Comparison of ENCODE assay signal across 16 mouse cellular contexts in the genomic region with DNA sequence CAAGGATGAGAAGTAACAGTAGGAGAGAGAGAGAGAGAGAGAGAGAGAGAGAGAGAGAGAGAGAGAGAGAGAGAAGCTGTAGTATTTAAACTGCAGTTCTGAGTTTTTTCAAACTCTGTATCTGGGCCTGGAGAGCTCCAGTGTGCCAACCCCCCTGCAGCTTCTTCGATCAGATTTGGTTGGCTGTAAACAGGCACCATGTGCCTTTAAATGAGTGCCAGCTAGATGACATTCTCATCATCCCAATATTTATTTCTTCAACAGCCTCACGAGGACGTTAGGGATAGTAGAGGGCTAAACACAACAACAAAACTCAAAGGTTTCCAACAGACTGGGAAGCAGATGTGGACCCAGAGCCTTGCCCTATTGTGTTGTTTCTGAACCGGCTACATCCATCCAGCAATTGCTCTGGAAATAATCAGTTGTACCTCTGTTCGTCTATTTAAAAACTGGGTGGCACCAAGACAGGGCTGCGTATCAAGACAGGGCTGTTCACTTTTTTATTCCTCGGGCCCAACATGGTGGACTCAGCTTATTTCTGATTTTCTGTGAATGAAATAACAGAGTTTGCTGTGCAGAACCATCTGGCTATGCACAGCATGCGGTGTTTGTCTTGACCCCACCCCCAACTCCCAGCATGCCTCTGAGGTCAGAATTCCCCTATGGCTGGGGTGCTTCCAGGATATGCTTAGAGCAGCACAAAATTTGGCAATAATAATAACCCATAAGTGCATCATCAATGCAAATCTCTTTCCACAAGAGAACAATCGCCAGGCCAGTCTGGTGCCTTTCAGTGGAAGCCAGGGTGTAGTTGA. TPM values are rescaled to one million over a fixed set of nuclear protein-coding genes. Genes with fewer than 3 reads are reported as not detected.
DNase-seq lines count a peak whose midpoint lies in the region; ATAC-seq lines count a peak whose summit lies in the region.
"Had no signal": no experiment of that assay in that cellular context is flagged by ENCODE, and none has a peak within 500 bp of the region (broad histone marks: within the 10 kb centered on the region; RNA-seq: fewer than 3 reads in every experiment).

No protein-coding gene starts in this region.

- H3K9me3 ChIP-seq in midbrain, embryonic 11.5 days (ENCODE audit: control insufficient read depth, low read length) = no peaks in the 10 kb centered on the region
- no peaks in the 10 kb centered on the region for H3K9me3 ChIP-seq in midbrain, embryonic 13.5 days
- no peaks in the 10 kb centered on the region for H3K9me3 ChIP-seq in embryonic facial prominence, embryonic 10.5 days
- H3K9me3 ChIP-seq in stomach, embryonic 16.5 days (replicated peaks; ENCODE audit: control insufficient read depth, low read length) = no peaks in the 10 kb centered on the region
- no peaks in the 10 kb centered on the region for H3K9me3 ChIP-seq in hindbrain, embryonic 12.5 days (replicated peaks)
- H3K9me3 ChIP-seq: forebrain, embryonic 13.5 days; liver, embryonic 13.5 days; neural tube, embryonic 13.5 days had no signal

- H3K36me3 ChIP-seq in midbrain, embryonic 11.5 days (ENCODE audit: control insufficient read depth, insufficient read depth, low read length) = no peaks in the 10 kb centered on the region
- no peaks in the 10 kb centered on the region for H3K36me3 ChIP-seq in midbrain, embryonic 13.5 days
- no peaks in the 10 kb centered on the region for H3K36me3 ChIP-seq in embryonic facial prominence, embryonic 10.5 days (replicated peaks)
- H3K36me3 ChIP-seq in stomach, embryonic 16.5 days (ENCODE audit: control insufficient read depth, insufficient read depth, low read length) = no peaks in the 10 kb centered on the region
- H3K36me3 ChIP-seq in hindbrain, embryonic 12.5 days = no peaks in the 10 kb centered on the region
- H3K36me3 ChIP-seq: liver, embryonic 13.5 days; neural tube, embryonic 13.5 days had no signal

- H3K9ac ChIP-seq in midbrain, embryonic 11.5 days (ENCODE audit: low read length) = no peak overlapping the region
- no peak overlapping the region for H3K9ac ChIP-seq in midbrain, embryonic 13.5 days (replicated peaks)
- 0 out of 2 replicates have a peak overlapping the region, but pooled peaks have one; percentile 13 for H3K9ac ChIP-seq in stomach, embryonic 16.5 days (ENCODE audit: low read length)
- no peak overlapping the region for H3K9ac ChIP-seq in hindbrain, embryonic 12.5 days
- H3K9ac ChIP-seq: forebrain, embryonic 13.5 days; liver, embryonic 13.5 days; neural tube, embryonic 13.5 days had no signal

- no peak overlapping the region for H3K27ac ChIP-seq in midbrain, embryonic 11.5 days (ENCODE audit: low read depth, low read length)
- no peak overlapping the region for H3K27ac ChIP-seq in midbrain, embryonic 13.5 days
- H3K27ac ChIP-seq in embryonic facial prominence, embryonic 10.5 days (replicated peaks) = 0 out of 2 replicates have a peak overlapping the region, but pooled peaks have one; percentile 37
- H3K27ac ChIP-seq in stomach, embryonic 16.5 days (ENCODE audit: low read length) = peak overlapping the region; percentile 71
- H3K27ac ChIP-seq in hindbrain, embryonic 12.5 days = no peak overlapping the region
- H3K27ac ChIP-seq: forebrain, embryonic 13.5 days; hindbrain, postnatal 0 days; kidney, postnatal 0 days; liver, embryonic 13.5 days; neural tube, embryonic 13.5 days had no signal

- H3K4me3 ChIP-seq in midbrain, embryonic 11.5 days (ENCODE audit: low read depth, low read length) = no peak overlapping the region
- H3K4me3 ChIP-seq in midbrain, embryonic 13.5 days (replicated peaks) = no peak overlapping the region
- no peak overlapping the region for H3K4me3 ChIP-seq in embryonic facial prominence, embryonic 10.5 days
- H3K4me3 ChIP-seq in stomach, embryonic 16.5 days (replicated peaks; ENCODE audit: low read length) = no peak overlapping the region
- H3K4me3 ChIP-seq in hindbrain, embryonic 12.5 days = no peak overlapping the region
- H3K4me3 ChIP-seq: forebrain, embryonic 13.5 days; liver, embryonic 13.5 days; neural tube, embryonic 13.5 days had no signal

- WGBS in midbrain, embryonic 11.5 days = 77% methylated on average over 9 of the region's 9 CpGs
- WGBS in midbrain, embryonic 13.5 days = 86% methylated on average over 9 of the region's 9 CpGs
- WGBS in embryonic facial prominence, embryonic 10.5 days = 75% methylated on average over 9 of the region's 9 CpGs
- 57% methylated on average over 9 of the region's 9 CpGs for WGBS in stomach, embryonic 16.5 days
- 74% methylated on average over 9 of the region's 9 CpGs for WGBS in hindbrain, embryonic 12.5 days

- H3K27me3 ChIP-seq in midbrain, embryonic 11.5 days (ENCODE audit: control insufficient read depth, insufficient read depth, low read length) = no peaks in the 10 kb centered on the region
- no peaks in the 10 kb centered on the region for H3K27me3 ChIP-seq in midbrain, embryonic 13.5 days
- no peaks in the 10 kb centered on the region for H3K27me3 ChIP-seq in embryonic facial prominence, embryonic 10.5 days (replicated peaks; ENCODE audit: low read depth, poor library complexity, severe bottlenecking)
- no peaks in the 10 kb centered on the region for H3K27me3 ChIP-seq in stomach, embryonic 16.5 days (ENCODE audit: control insufficient read depth, insufficient read depth, low read length)
- H3K27me3 ChIP-seq in hindbrain, embryonic 12.5 days = no peaks in the 10 kb centered on the region
- H3K27me3 ChIP-seq: forebrain, embryonic 13.5 days; neural tube, embryonic 13.5 days; Patski had no signal

- H3K4me1 ChIP-seq in midbrain, embryonic 11.5 days (ENCODE audit: control insufficient read depth, insufficient read depth, low read length) = no peaks in the 10 kb centered on the region
- H3K4me1 ChIP-seq in midbrain, embryonic 13.5 days (replicated peaks) = 0 out of 2 replicates have a peak, but pooled peaks cover 5% of the 10 kb centered on the region
- peaks cover 52% of the 10 kb centered on the region for H3K4me1 ChIP-seq in embryonic facial prominence, embryonic 10.5 days
- H3K4me1 ChIP-seq in stomach, embryonic 16.5 days (ENCODE audit: control insufficient read depth, insufficient read depth, low read length) = peaks cover 46% of the 10 kb centered on the region
- H3K4me1 ChIP-seq in hindbrain, embryonic 12.5 days = peaks cover 4% of the 10 kb centered on the region
- H3K4me1 ChIP-seq: forebrain, embryonic 13.5 days had no signal

- no peak for ATAC-seq in cerebellum, adult (ENCODE audit: insufficient number of reproducible peaks, low FRiP score, low TSS enrichment)
- ATAC-seq in midbrain, embryonic 11.5 days (ENCODE audit: low FRiP score) = no peak
- ATAC-seq in midbrain, embryonic 13.5 days = no peak
- ATAC-seq in stomach, embryonic 16.5 days (ENCODE audit: insufficient read depth, low FRiP score) = no peak
- no peak for ATAC-seq in erythroid progenitor cell, adult 5-6 weeks (replicated peaks; ENCODE audit: low FRiP score, poor library complexity, severe bottlenecking)
- no peak for ATAC-seq in hindbrain, embryonic 12.5 days (ENCODE audit: low FRiP score)
- ATAC-seq: forebrain, embryonic 13.5 days; hindbrain, postnatal 0 days; Patski had no signal

- DNase-seq in cerebellum, adult 11-12 months = peak; percentile 59
- DNase-seq in midbrain, embryonic 11.5 days (ENCODE audit: low spot score, missing footprints) = peak; percentile 78
- no peak for DNase-seq in embryonic facial prominence, embryonic 10.5 days (ENCODE audit: low spot score)
- DNase-seq: heart, postnatal 14 days; liver, embryonic 13.5 days; lung, postnatal 14 days had no signal

- no peak overlapping the region for H3K4me2 ChIP-seq in midbrain, embryonic 11.5 days
- H3K4me2 ChIP-seq in midbrain, embryonic 13.5 days (replicated peaks) = no peak overlapping the region
- no peak overlapping the region for H3K4me2 ChIP-seq in stomach, embryonic 16.5 days (ENCODE audit: low read depth, low read length)
- H3K4me2 ChIP-seq in hindbrain, embryonic 12.5 days (replicated peaks) = no peak overlapping the region
- H3K4me2 ChIP-seq: forebrain, embryonic 13.5 days; liver, embryonic 13.5 days; neural tube, embryonic 13.5 days had no signal

RNA-seq across cellular contexts. Expression of a gene that starts 38.5 kb away (rescaled TPM):
- 148 and 150 TPM in 2 replicates for polyA plus RNA-seq in midbrain, embryonic 11.5 days (2014; fragmentation: Nextera tagmentation; extraction: Ambion mirVana)
- polyA plus RNA-seq in midbrain, embryonic 13.5 days (2015; fragmentation: Nextera tagmentation; extraction: Ambion mirVana) = 121 and 129 TPM in 2 replicates
- 158 and 159 TPM in 2 replicates for polyA plus RNA-seq in embryonic facial prominence, embryonic 10.5 days (2016; fragmentation: Nextera tagmentation; extraction: Ambion mirVana)
- 157 and 160 TPM in 2 replicates for polyA plus RNA-seq in stomach, embryonic 16.5 days (2015; fragmentation: Nextera tagmentation; extraction: Ambion mirVana)
- 36.4 and 45.7 TPM in 2 replicates for total RNA-seq in erythroid progenitor cell, adult 5-6 weeks (2015; ENCODE audit: low replicate concordance)
- 27.3 and 49.2 TPM in 2 replicates for total RNA-seq in erythroid progenitor cell, adult 5-6 weeks (2017; ENCODE audit: low replicate concordance)
- 159 and 166 TPM in 2 replicates for polyA plus RNA-seq in hindbrain, embryonic 12.5 days (2016; fragmentation: Nextera tagmentation; extraction: Ambion mirVana)

Comparison
In these comparisons a context has a peak if more than half of its experiments do, and no peak if none do; other contexts are left out.
1. H3K27ac ChIP-seq: peak in embryonic facial prominence, embryonic 10.5 days (single experiment) and stomach, embryonic 16.5 days (single experiment); none in midbrain, embryonic 11.5 days (single experiment), midbrain, embryonic 13.5 days (single experiment) and hindbrain, embryonic 12.5 days (single experiment).